Mouse (Mus musculus): Measurements from ENCODE around the gene C8a.

C8a gene

DNA sequence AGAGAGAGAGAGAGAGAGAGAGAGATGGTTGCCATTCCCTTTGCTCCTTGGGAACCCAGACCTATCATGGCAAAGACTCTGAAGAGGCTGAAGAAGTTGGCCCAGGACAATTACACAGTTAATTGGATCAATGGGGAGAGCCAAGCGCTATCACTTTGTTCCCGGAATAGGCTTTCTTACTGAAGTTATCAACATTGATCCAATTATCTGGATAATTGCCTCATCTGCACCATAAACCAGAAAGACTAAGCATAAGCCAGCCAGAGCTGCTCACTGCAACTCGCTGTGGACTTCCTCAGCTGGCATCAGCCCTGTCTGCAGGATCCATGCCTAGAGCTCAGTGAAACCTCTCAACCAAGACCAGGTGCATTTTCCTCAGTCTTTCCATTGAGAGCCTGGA, 100.6 kb downstream of the C8a start:
- DNase-seq (ENCODE audit: extremely low read depth, low read depth, low spot score): no peak

DNA sequence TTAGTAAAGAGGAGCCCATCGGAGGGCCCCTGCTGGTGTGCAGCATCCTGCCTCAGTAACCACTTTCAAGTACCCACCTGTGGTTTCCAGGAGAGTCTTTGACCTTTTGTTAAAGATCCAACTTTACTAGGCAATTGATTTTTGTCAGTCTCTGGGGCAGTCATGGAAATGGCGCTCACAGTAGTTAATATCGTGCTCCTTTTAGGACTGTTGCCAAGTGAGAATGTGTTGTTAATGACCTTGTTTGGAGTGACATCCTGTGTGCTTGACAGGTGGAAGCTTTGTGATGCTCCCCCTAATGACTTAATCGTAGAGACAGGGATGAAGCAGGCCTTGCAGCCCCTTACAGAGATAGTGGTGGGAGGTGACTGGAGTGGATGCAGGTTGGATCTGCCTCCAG, 105.9 kb downstream of the C8a start:
- no peak for DNase-seq (ENCODE audit: extremely low read depth, low read depth, low spot score)

DNA sequence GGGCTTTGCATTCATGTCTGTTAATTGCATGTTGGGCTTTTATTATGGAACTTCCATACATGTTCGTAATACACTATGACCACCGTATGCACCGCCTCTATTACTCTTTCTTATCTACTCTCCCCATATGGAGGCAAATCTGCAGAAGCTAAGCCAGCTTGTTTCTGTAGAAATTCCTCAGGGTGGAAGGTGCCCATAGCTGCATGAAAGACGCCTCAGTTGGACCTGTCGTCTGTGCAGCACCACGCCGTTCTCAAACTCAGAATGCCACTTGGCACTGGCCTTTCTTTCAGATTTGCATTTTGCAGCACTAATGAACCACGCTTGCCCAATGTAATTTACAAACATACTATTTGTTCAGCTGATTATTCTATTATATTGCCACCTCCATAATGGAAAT, 106.6 kb downstream of the C8a start:
- no peak for DNase-seq (ENCODE audit: extremely low read depth, low read depth, low spot score)

DNA sequence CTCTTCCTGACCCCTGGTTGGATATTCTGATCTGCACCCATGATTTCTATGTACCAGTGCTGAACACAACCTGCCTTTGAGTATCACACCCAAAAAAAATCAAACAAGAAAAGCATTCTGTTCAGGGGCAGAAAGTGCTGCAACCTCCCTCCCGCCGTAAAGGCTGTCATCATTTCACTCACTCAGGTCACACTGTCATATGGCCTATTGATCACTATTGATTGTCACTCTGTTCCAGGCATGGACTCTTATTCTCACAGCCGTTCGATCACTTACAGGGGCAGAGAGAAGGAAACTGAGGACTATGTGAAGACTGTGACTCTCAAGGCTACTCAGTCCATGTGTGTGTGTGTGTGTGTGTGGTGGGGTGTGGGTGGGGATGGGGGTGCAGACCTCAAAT, 108.0 kb downstream of the C8a start:
- DNase-seq (ENCODE audit: extremely low read depth, low read depth, low spot score): no peak

DNA sequence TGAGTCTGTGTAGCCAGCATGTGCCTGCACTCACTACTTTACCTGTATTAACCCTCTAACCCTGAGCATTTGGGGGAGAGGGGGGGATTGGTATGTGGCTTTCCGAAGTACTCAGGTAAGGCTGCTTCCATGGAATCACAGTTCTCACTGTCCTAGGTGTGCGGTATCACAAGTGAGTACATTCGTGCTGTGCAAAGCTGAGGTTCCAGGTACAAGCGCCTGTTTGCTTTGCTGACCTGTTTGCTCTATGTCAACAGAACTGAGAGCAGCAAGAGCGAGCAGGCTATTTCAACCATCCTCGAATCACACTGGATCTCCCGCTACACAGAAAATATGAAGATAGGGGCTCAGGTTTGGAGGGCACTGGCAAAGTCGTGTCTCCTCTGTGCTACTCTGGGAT, 110.1 kb downstream of the C8a start, which contains the start of gene C8b:
C8b (plus strand) TSS at position 253 of the 400 bp plus-strand sequence.
- no peak for DNase-seq (ENCODE audit: extremely low read depth, low read depth, low spot score)

Measured in fat pad, adult 2 months (tissue).